Mouse (Mus musculus): Measurements from ENCODE around the gene Thbs3. TPM values are rescaled to one million over a fixed set of nuclear protein-coding genes. Genes with fewer than 3 reads are reported as not detected.

Gene Thbs3
- 10.4 and 12.1 TPM in 2 replicates for polyA plus RNA-seq (2015; fragmentation: Nextera tagmentation; extraction: Ambion mirVana)

- H3K36me3 ChIP-seq (ENCODE audit: insufficient read depth, low read length) = peaks cover 3% of the 10 kb centered on the region; the same call in 1 of the 2 replicates
- H3K9me3 ChIP-seq (replicated peaks; ENCODE audit: low read length) = no peaks in the 10 kb centered on the region
- DNase-seq (ENCODE audit: low spot score) (no peak), ATAC-seq (replicated peaks; ENCODE audit: low FRiP score, low read depth) (no peak)
- peaks cover 15% of the 10 kb centered on the region for H3K4me1 ChIP-seq (replicated peaks; ENCODE audit: insufficient read depth, low read length)
- H3K4me3 ChIP-seq (replicated peaks; ENCODE audit: low read depth, low read length) = peak within 1 kb of the TSS; percentile 66
- TF ChIP-seq CTCF (IDR thresholded peaks at IDR 0.05; ENCODE audit: low read depth) = no peak
- 2% methylated on average over 16 of the region's 19 CpGs for WGBS
- H3K4me2 ChIP-seq (ENCODE audit: low read length) = peak within 1 kb of the TSS; percentile 77
- peak within 1 kb of the TSS; percentile 77 for H3K9ac ChIP-seq (ENCODE audit: low read depth, low read length)
- peak within 1 kb of the TSS; percentile 90 for H3K27ac ChIP-seq
- no peaks in the 10 kb centered on the region for H3K27me3 ChIP-seq (ENCODE audit: insufficient read depth, low read length)
Measured at GRCm38 (mm10) chr3:89214681-89215411, at the start of gene Thbs3. Gene Thbs3, plus strand, starts transcription at chr3:89215180.

- DNase-seq (ENCODE audit: low spot score) (no peak), ATAC-seq (replicated peaks; ENCODE audit: low FRiP score, low read depth) (no peak)
- H3K9ac ChIP-seq (ENCODE audit: low read depth, low read length) = peak overlapping the region; percentile 97
- 13% methylated on average over 12 of the region's 12 CpGs for WGBS
- H3K36me3 ChIP-seq (ENCODE audit: insufficient read depth, low read length) = peaks cover 22% of the 10 kb centered on the region
- H3K9me3 ChIP-seq (replicated peaks; ENCODE audit: low read length) = no peaks in the 10 kb centered on the region
- peaks cover 13% of the 10 kb centered on the region for H3K4me1 ChIP-seq (replicated peaks; ENCODE audit: insufficient read depth, low read length)
- TF ChIP-seq CTCF (IDR thresholded peaks at IDR 0.05; ENCODE audit: low read depth) = no peak
- peak overlapping the region; percentile 98 for H3K27ac ChIP-seq
- no peaks in the 10 kb centered on the region for H3K27me3 ChIP-seq (ENCODE audit: insufficient read depth, low read length)
- H3K4me2 ChIP-seq (ENCODE audit: low read length) = peak overlapping the region; percentile 64
- peak overlapping the region; percentile 88 for H3K4me3 ChIP-seq (replicated peaks; ENCODE audit: low read depth, low read length)
Measured at GRCm38 (mm10) chr3:89165268-89165870, 49.6 kb upstream of the Thbs3 start.

GRCm38 (mm10) chr3:89166945-89167344 is 48.0 kb upstream of the Thbs3 start:
- TF ChIP-seq CTCF (IDR thresholded peaks at IDR 0.05; ENCODE audit: low read depth) = no peak
- no peak overlapping the region for H3K4me3 ChIP-seq (replicated peaks; ENCODE audit: low read depth, low read length)
- no peak overlapping the region for H3K9ac ChIP-seq (ENCODE audit: low read depth, low read length)
- H3K36me3 ChIP-seq (ENCODE audit: insufficient read depth, low read length) = peaks cover 28% of the 10 kb centered on the region
- no peaks in the 10 kb centered on the region for H3K9me3 ChIP-seq (replicated peaks; ENCODE audit: low read length)
- no peak overlapping the region for H3K27ac ChIP-seq
- H3K4me2 ChIP-seq (ENCODE audit: low read length) = no peak overlapping the region
- H3K4me1 ChIP-seq (replicated peaks; ENCODE audit: insufficient read depth, low read length) = peaks cover 13% of the 10 kb centered on the region
- ATAC-seq (replicated peaks; ENCODE audit: low FRiP score, low read depth) (no peak), DNase-seq (ENCODE audit: low spot score) (no peak)
- H3K27me3 ChIP-seq (ENCODE audit: insufficient read depth, low read length) = no peaks in the 10 kb centered on the region
- 79% methylated on average over 19 of the region's 19 CpGs for WGBS

GRCm38 (mm10) chr3:89174844-89175243 is 40.1 kb upstream of the Thbs3 start:
- 96% methylated on average over 11 of the region's 11 CpGs for WGBS
- ATAC-seq (replicated peaks; ENCODE audit: low FRiP score, low read depth) (no peak), DNase-seq (ENCODE audit: low spot score) (no peak)
- peaks cover 59% of the 10 kb centered on the region for H3K36me3 ChIP-seq (ENCODE audit: insufficient read depth, low read length)
- no peak overlapping the region for H3K4me3 ChIP-seq (replicated peaks; ENCODE audit: low read depth, low read length)
- H3K27me3 ChIP-seq (ENCODE audit: insufficient read depth, low read length) = no peaks in the 10 kb centered on the region
- 0 out of 2 replicates have a peak, but pooled peaks cover 3% of the 10 kb centered on the region for H3K4me1 ChIP-seq (replicated peaks; ENCODE audit: insufficient read depth, low read length)
- no peak for TF ChIP-seq CTCF (IDR thresholded peaks at IDR 0.05; ENCODE audit: low read depth)
- H3K27ac ChIP-seq = no peak overlapping the region
- no peaks in the 10 kb centered on the region for H3K9me3 ChIP-seq (replicated peaks; ENCODE audit: low read length)
- H3K4me2 ChIP-seq (ENCODE audit: low read length) = no peak overlapping the region
- H3K9ac ChIP-seq (ENCODE audit: low read depth, low read length) = no peak overlapping the region

DNA sequence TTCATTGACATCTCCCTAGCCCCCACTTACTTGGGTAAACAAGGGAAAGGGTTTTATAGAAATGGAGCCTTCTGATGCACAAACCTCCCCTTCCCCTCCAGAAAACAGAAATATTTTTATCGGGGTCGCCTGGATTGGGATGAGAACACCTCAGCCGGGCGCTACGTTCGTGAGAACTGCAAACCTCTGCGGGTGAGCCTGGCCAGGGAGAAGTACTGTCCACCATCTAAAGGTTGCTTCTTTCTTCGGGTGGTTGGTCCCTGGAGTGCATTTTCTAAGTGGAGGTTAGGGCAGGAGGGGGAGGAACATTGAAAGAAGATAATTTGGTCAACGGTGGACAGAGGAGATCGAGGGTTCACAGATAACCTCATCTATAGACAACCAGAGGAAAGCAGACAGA is 39.4 kb upstream of the Thbs3 start:
- no peak overlapping the region for H3K4me3 ChIP-seq (replicated peaks; ENCODE audit: low read depth, low read length)
- no peaks in the 10 kb centered on the region for H3K27me3 ChIP-seq (ENCODE audit: insufficient read depth, low read length)
- peaks cover 58% of the 10 kb centered on the region for H3K36me3 ChIP-seq (ENCODE audit: insufficient read depth, low read length)
- H3K4me1 ChIP-seq (replicated peaks; ENCODE audit: insufficient read depth, low read length) = 0 out of 2 replicates have a peak, but pooled peaks cover 3% of the 10 kb centered on the region
- no peak overlapping the region for H3K9ac ChIP-seq (ENCODE audit: low read depth, low read length)
- H3K27ac ChIP-seq = no peak overlapping the region
- no peaks in the 10 kb centered on the region for H3K9me3 ChIP-seq (replicated peaks; ENCODE audit: low read length)
- no peak for TF ChIP-seq CTCF (IDR thresholded peaks at IDR 0.05; ENCODE audit: low read depth)
- no peak for ATAC-seq (replicated peaks; ENCODE audit: low FRiP score, low read depth)
- DNase-seq (ENCODE audit: low spot score) = no peak
- no peak overlapping the region for H3K4me2 ChIP-seq (ENCODE audit: low read length)
- 90% methylated on average over 10 of the region's 10 CpGs for WGBS

DNA sequence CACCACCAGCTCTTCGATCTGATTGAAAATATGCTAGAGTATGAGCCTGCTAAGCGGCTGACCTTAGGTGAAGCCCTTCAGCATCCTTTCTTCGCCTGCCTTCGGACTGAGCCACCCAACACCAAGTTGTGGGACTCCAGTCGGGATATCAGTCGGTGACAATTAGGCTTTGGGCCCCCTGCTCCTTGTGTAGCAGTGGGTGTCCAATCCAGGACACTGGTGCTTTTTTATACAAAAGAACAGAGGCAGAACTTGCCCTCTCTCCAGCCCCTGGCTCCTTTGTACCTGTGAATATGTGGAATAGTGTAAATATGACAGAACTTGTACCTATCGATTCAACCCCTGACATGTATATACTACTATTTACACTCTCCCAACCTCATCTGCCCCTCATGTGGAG is 38.6 kb upstream of the Thbs3 start:
- Histone ChIP-seq H3K27me3 (ENCODE audit: insufficient read depth, low read length) (no peaks in the 10 kb centered on the region), H3K4me1 (replicated peaks; ENCODE audit: insufficient read depth, low read length) (0 out of 2 replicates have a peak, but pooled peaks cover 3% of the 10 kb centered on the region), H3K9ac (ENCODE audit: low read depth, low read length) (no peak overlapping the region), H3K9me3 (replicated peaks; ENCODE audit: low read length) (no peaks in the 10 kb centered on the region), H3K27ac (no peak overlapping the region), H3K4me2 (ENCODE audit: low read length) (no peak overlapping the region), H3K4me3 (replicated peaks; ENCODE audit: low read depth, low read length) (no peak overlapping the region), H3K36me3 (ENCODE audit: insufficient read depth, low read length) (peaks cover 58% of the 10 kb centered on the region)
- TF ChIP-seq CTCF (IDR thresholded peaks at IDR 0.05; ENCODE audit: low read depth) = no peak
- 80% methylated on average over 7 of the region's 7 CpGs for WGBS
- ATAC-seq (replicated peaks; ENCODE audit: low FRiP score, low read depth) (no peak), DNase-seq (ENCODE audit: low spot score) (no peak)

Measured in kidney, postnatal 0 days (tissue).